ENCODE assay signal across 8 mouse cellular contexts in genomic region chrX:12467528-12468179, GRCm38 (mm10).
A peak's percentile ranks its signal among the peaks of the same experiment; 100 is the strongest.
DNase-seq lines count a peak whose midpoint lies in the region; ATAC-seq and TF ChIP-seq lines count a peak whose summit lies in the region.

No protein-coding gene starts in this region.

- WGBS in forebrain, embryonic 11.5 days, result 45% methylated on average over 7 of the region's 10 CpGs
- 40% methylated on average over 10 of the region's 10 CpGs for WGBS in forebrain, embryonic 16.5 days
- WGBS in hindbrain, embryonic 14.5 days, result 32% methylated on average over 9 of the region's 10 CpGs
- 40% methylated on average over 10 of the region's 10 CpGs for WGBS in liver, embryonic 11.5 days

- peak overlapping the region; percentile 50 for H3K27ac ChIP-seq in forebrain, embryonic 11.5 days (ENCODE audit: low read depth, low read length)
- H3K27ac ChIP-seq in forebrain, embryonic 16.5 days (ENCODE audit: low read length), result no peak overlapping the region
- H3K27ac ChIP-seq in hindbrain, embryonic 14.5 days, result 0 out of 2 replicates have a peak overlapping the region, but pooled peaks have one; percentile 59
- H3K27ac ChIP-seq in liver, embryonic 11.5 days (ENCODE audit: low read depth, low read length), result peak overlapping the region; percentile 32

- H3K9me3 ChIP-seq in forebrain, embryonic 11.5 days (ENCODE audit: control insufficient read depth, low read length), result no peaks in the 10 kb centered on the region
- no peaks in the 10 kb centered on the region for H3K9me3 ChIP-seq in forebrain, embryonic 16.5 days (ENCODE audit: control insufficient read depth, low read length)
- no peaks in the 10 kb centered on the region for H3K9me3 ChIP-seq in E14TG2a.4 (ENCODE audit: low read length)
- H3K9me3 ChIP-seq in hindbrain, embryonic 14.5 days (ENCODE audit: control insufficient read depth, low read length), result no peaks in the 10 kb centered on the region
- H3K9me3 ChIP-seq in liver, embryonic 11.5 days (ENCODE audit: control insufficient read depth, low read length), result no peaks in the 10 kb centered on the region

- no peak overlapping the region for H3K9ac ChIP-seq in forebrain, embryonic 11.5 days (ENCODE audit: low read length)
- no peak overlapping the region for H3K9ac ChIP-seq in forebrain, embryonic 16.5 days (replicated peaks; ENCODE audit: low read depth, low read length)
- no peak overlapping the region for H3K9ac ChIP-seq in hindbrain, embryonic 14.5 days
- no peak overlapping the region for H3K9ac ChIP-seq in liver, embryonic 11.5 days (ENCODE audit: low read depth, low read length)

- H3K4me3 ChIP-seq in forebrain, embryonic 11.5 days (ENCODE audit: low read depth, low read length), result no peak overlapping the region
- H3K4me3 ChIP-seq in forebrain, embryonic 16.5 days (replicated peaks; ENCODE audit: low read length), result no peak overlapping the region
- peak overlapping the region; percentile 23; the same call in 1 of the 2 replicates for H3K4me3 ChIP-seq in E14TG2a.4 (replicated peaks; ENCODE audit: low read length)
- H3K4me3 ChIP-seq in hindbrain, embryonic 14.5 days (replicated peaks; ENCODE audit: low read length), result no peak overlapping the region
- H3K4me3 ChIP-seq in liver, embryonic 11.5 days (ENCODE audit: low read depth, low read length), result no peak overlapping the region

- DNase-seq in forebrain, embryonic 11.5 days (ENCODE audit: low spot score), result peak; percentile 58
- no peak for DNase-seq in hindbrain, embryonic 14.5 days (ENCODE audit: low spot score)
- peak; percentile 35 for DNase-seq in liver, embryonic 11.5 days (ENCODE audit: low spot score)
- DNase-seq in layer of hippocampus, postnatal 10 days (ENCODE audit: low spot score in 2 of 2), result no peak
- DNase-seq in frontal cortex, postnatal 36 days (ENCODE audit: low spot score in 2 of 2), result no peak
- no peak for DNase-seq in gastrocnemius, postnatal 36 days

- TF ChIP-seq CTCF in E14TG2a.4 (conservative IDR thresholded peaks at IDR 0.05; ENCODE audit: low read length), result no peak

- no peaks in the 10 kb centered on the region for H3K27me3 ChIP-seq in forebrain, embryonic 11.5 days (ENCODE audit: control insufficient read depth, insufficient read depth, low read length)
- H3K27me3 ChIP-seq in forebrain, embryonic 16.5 days (replicated peaks; ENCODE audit: control insufficient read depth, insufficient read depth, low read length), result no peaks in the 10 kb centered on the region
- H3K27me3 ChIP-seq in E14TG2a.4 (ENCODE audit: insufficient read depth, low read length), result no peaks in the 10 kb centered on the region
- H3K27me3 ChIP-seq in hindbrain, embryonic 14.5 days (ENCODE audit: control insufficient read depth, insufficient read depth, low read length), result no peaks in the 10 kb centered on the region; the same call in 1 of the 2 replicates
- H3K27me3 ChIP-seq in liver, embryonic 11.5 days (replicated peaks; ENCODE audit: control insufficient read depth, insufficient read depth, low read length), result peaks cover 4% of the 10 kb centered on the region; the same call in 1 of the 2 replicates

- H3K4me1 ChIP-seq in forebrain, embryonic 11.5 days (replicated peaks; ENCODE audit: control insufficient read depth, insufficient read depth, low read length), result peaks cover 4% of the 10 kb centered on the region
- peaks cover 4% of the 10 kb centered on the region for H3K4me1 ChIP-seq in forebrain, embryonic 16.5 days (replicated peaks; ENCODE audit: control insufficient read depth, insufficient read depth, low read length)
- H3K4me1 ChIP-seq in E14TG2a.4 (replicated peaks; ENCODE audit: low read depth, low read length), result peaks cover 50% of the 10 kb centered on the region
- H3K4me1 ChIP-seq in hindbrain, embryonic 14.5 days (replicated peaks; ENCODE audit: control insufficient read depth, insufficient read depth, low read length), result peaks cover 12% of the 10 kb centered on the region; the same call in 1 of the 2 replicates
- H3K4me1 ChIP-seq in liver, embryonic 11.5 days (replicated peaks; ENCODE audit: control insufficient read depth, insufficient read depth, low read length), result no peaks in the 10 kb centered on the region

- ATAC-seq in forebrain, embryonic 11.5 days (replicated peaks; ENCODE audit: low FRiP score), result no peak
- no peak for ATAC-seq in forebrain, embryonic 16.5 days
- ATAC-seq in hindbrain, embryonic 14.5 days (ENCODE audit: low FRiP score), result peak; percentile 28; the same call in 1 of the 2 replicates
- ATAC-seq in liver, embryonic 11.5 days (replicated peaks; ENCODE audit: low FRiP score), result no peak

- H3K36me3 ChIP-seq in forebrain, embryonic 11.5 days (ENCODE audit: control insufficient read depth, insufficient read depth, low read length), result no peaks in the 10 kb centered on the region
- no peaks in the 10 kb centered on the region for H3K36me3 ChIP-seq in forebrain, embryonic 16.5 days (ENCODE audit: control insufficient read depth, insufficient read depth)
- no peaks in the 10 kb centered on the region for H3K36me3 ChIP-seq in E14TG2a.4 (ENCODE audit: insufficient read depth, low read length)
- no peaks in the 10 kb centered on the region for H3K36me3 ChIP-seq in hindbrain, embryonic 14.5 days (replicated peaks; ENCODE audit: control insufficient read depth, insufficient read depth)
- no peaks in the 10 kb centered on the region for H3K36me3 ChIP-seq in liver, embryonic 11.5 days (ENCODE audit: control insufficient read depth, insufficient read depth, low read length)

- 0 out of 2 replicates have a peak overlapping the region, but pooled peaks have one; percentile 8 for H3K4me2 ChIP-seq in forebrain, embryonic 11.5 days (ENCODE audit: low read depth, low read length, severe bottlenecking)
- no peak overlapping the region for H3K4me2 ChIP-seq in forebrain, embryonic 16.5 days (ENCODE audit: low read length)
- no peak overlapping the region for H3K4me2 ChIP-seq in hindbrain, embryonic 14.5 days (replicated peaks)
- no peak overlapping the region for H3K4me2 ChIP-seq in liver, embryonic 11.5 days

- intact Hi-C loops in gastrocnemius, postnatal 36 days (cut with DNase I), result no loop called here

Comparison
In these comparisons a context has a peak if more than half of its experiments do, and no peak if none do; other contexts are left out.
1. DNase-seq: peak in forebrain, embryonic 11.5 days (single experiment) and liver, embryonic 11.5 days (single experiment); none in hindbrain, embryonic 14.5 days (single experiment), layer of hippocampus, postnatal 10 days (0 of 2), frontal cortex, postnatal 36 days (0 of 2) and gastrocnemius, postnatal 36 days (0 of 2).